Mouse (Mus musculus) erythroblast, embryonic 14.5 days (primary cell): ENCODE data around the gene Wasf3. TPM values are rescaled to one million over a fixed set of nuclear protein-coding genes. Genes with fewer than 3 reads are reported as not detected.
"Not testable (repeated sequence)": the region's sequence is repeated elsewhere in the genome, so short reads cannot be mapped to it uniquely, and the experiment has no call there.

Experiments used
- H3K27me3 ChIP-seq: 2 replicates; pipeline ENCODE4 v1.6.1; 2012; ENCODE audit warnings: inconsistent platforms; ENCODE audit not compliant: control insufficient read depth
- H3K36me3 ChIP-seq: 2 replicates; pipeline ENCODE4 v1.6.1; 2012; ENCODE audit warnings: mild to moderate bottlenecking, inconsistent platforms; ENCODE audit not compliant: control insufficient read depth
- H3K4me1 ChIP-seq: 2 replicates; pipeline ENCODE4 v1.6.1; 2012; ENCODE audit warnings: inconsistent platforms; ENCODE audit not compliant: control insufficient read depth
- H3K4me3 ChIP-seq: replicated peaks from 2 replicates; pipeline ENCODE3; 2012; ENCODE audit warnings: moderate library complexity, mild to moderate bottlenecking, inconsistent platforms
- H3K9me3 ChIP-seq: 2 replicates; pipeline ENCODE4 v1.6.1; 2012; ENCODE audit warnings: low read length, inconsistent platforms, mixed read lengths; ENCODE audit not compliant: control insufficient read depth
- GATA1 ChIP-seq: IDR thresholded peaks from 2 replicates; pipeline ENCODE4 v1.6.1; 2012; ENCODE audit warnings: low read length, inconsistent platforms, mixed read lengths
- TAL1 ChIP-seq: IDR thresholded peaks from 3 replicates; pipeline ENCODE4 v1.6.1; 2012; ENCODE audit warnings: low read length, inconsistent platforms, mixed read lengths
- polyA plus RNA-seq: library from polyadenylated mRNA; stranded (reverse); fragments of >175 nt; gene quantifications from 2 replicates; pipeline ENCODE4 v1.2.3, GENCODE M21; 2012

The Wasf3 gene
- polyA plus RNA-seq, 1 experiment = not detected

- H3K27me3 ChIP-seq = peaks cover 40% of the 10 kb centered on the region
- no peak for TF ChIP-seq TAL1
- no peak for TF ChIP-seq GATA1
- H3K36me3 ChIP-seq = no peaks in the 10 kb centered on the region
- peaks cover 21% of the 10 kb centered on the region for H3K9me3 ChIP-seq
- peaks cover 5% of the 10 kb centered on the region for H3K4me1 ChIP-seq
- H3K4me3 ChIP-seq = no peak overlapping the region
Observed at GRCm38 (mm10) chr5:146386906-146387305, 2.1 kb downstream of the Wasf3 start.

DNA sequence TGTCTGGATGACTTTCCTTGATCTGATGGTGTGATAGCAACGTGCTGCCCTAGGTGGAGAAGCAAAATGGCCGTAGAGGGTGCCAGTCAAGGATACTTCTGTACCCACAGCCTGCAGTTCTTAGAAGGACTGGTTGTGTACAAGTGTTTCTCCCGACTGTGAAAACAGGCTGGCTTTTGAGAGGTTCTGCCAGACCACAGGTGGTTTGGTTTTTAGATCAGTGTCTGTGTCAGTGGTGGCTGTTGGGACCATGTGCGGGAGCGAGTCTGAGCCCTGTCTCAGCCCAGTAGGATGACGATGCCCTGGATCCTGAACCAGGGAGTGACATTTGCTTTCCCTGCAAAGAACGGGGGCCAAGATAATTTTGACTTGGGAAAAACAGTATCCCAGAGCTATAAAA is 9.8 kb downstream of the Wasf3 start:
- Histone ChIP-seq H3K4me3 (no peak overlapping the region), H3K27me3 (no peaks in the 10 kb centered on the region), H3K9me3 (peaks cover 22% of the 10 kb centered on the region; the same call in 1 of the 2 replicates), H3K36me3 (no peaks in the 10 kb centered on the region), H3K4me1 (no peaks in the 10 kb centered on the region)
- TF ChIP-seq TAL1 (no peak), GATA1 (no peak)

DNA sequence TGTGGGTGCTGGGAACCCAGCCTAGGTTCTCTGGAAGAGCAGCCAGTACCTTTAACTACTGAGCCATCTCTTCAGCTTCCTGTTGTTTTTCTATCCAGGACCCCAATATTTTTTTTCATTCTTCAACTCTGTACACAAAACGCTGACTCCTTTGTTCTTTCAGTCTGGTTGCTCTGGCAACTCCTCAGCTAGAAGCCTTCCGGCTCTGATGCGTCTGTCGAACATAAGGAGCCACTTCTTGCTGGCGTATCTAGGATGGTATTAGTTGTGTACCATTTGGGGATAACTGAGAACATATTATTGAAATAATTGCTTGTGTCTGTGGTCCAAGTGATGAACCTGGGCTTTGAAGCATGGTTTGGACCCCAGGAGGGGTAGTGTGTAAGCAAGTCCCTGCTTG is 12.5 kb downstream of the Wasf3 start:
- no peak overlapping the region for H3K4me3 ChIP-seq
- H3K9me3 ChIP-seq = peaks cover 20% of the 10 kb centered on the region; the same call in 1 of the 2 replicates
- TF ChIP-seq TAL1 = no peak
- no peak for TF ChIP-seq GATA1
- H3K4me1 ChIP-seq = no peaks in the 10 kb centered on the region
- no peaks in the 10 kb centered on the region for H3K27me3 ChIP-seq
- H3K36me3 ChIP-seq = no peaks in the 10 kb centered on the region

DNA sequence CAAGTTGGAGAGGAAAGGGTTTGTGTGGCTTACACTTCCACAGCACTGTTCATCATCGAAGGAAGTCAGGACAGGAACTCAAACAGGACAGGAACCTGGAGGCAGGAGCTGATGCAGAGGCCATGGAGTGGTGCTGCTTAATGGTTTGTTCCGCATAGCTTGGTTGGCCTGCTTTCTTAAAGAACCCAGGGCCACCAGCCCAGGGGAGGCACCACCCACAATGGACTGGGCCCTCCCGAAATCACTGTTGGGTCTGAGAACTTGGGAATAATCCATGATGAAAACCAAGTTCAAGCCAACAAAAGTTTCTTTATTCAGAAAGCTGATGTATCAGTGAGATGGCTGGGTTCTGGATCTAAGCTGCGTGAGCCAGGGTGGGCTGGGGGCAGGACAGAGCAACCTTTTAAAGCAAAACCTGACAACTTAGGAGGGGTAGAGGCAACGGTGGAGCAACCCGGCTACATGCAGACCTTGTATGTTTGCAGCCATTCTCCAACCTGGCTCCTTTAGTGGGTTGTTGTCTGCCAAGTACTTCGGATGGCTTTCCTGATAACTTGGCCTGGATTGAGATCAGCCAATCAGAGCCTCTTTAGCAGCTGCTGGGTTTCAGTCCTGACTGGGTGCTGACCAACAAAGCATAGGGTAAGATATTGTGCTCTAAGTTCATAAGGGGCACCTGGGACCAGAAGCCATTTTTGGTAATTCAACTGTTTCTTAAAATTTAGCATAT is 13.8 kb downstream of the Wasf3 start:
- TF ChIP-seq TAL1 = no peak
- no peak for TF ChIP-seq GATA1
- Histone ChIP-seq H3K4me3 (no peak overlapping the region), H3K9me3 (peaks cover 15% of the 10 kb centered on the region; the same call in 1 of the 2 replicates), H3K4me1 (no peaks in the 10 kb centered on the region), H3K27me3 (no peaks in the 10 kb centered on the region), H3K36me3 (no peaks in the 10 kb centered on the region)

DNA sequence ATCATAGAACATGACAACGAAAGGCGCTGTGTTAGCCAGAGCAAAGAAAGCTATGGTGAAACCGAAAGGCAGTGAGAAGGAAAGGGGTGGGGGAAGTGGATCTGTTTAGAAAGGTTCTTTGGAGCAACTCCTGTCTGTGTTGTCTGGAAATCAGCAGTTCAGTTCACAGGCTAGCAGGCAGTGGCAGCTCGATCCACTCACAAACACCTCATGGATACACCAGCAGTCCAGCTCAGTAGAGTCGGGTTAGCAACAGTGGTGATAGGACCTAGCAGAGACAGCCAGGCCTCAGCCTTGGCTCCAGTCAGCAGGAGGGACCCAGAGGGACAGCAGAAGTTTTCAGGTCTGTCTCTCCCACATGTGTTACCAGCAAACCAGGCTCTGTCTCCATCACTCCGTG is 16.2 kb downstream of the Wasf3 start:
- H3K9me3 ChIP-seq = peaks cover 12% of the 10 kb centered on the region
- H3K4me3 ChIP-seq, H3K27me3 ChIP-seq, H3K4me1 ChIP-seq, H3K36me3 ChIP-seq: not testable (repeated sequence)

DNA sequence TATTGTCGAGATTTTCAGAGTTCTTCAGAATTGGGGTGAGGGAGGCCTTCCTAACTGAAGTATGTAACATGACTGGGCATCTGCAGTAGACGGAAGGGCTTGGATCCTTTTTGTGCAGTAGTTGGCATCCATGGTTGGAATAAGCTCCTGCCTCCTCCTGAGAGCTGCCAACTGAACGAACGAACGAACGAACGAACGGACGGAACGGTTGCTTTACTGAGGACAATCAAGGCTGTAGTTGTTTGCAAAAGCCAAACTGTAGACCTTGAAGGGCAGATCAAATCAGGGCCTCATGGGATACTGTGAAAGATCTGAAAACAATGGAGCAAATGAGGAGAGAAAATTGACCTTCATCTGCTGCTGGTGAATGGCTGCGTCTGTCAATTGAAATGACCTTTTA is 17.5 kb downstream of the Wasf3 start:
- no peaks in the 10 kb centered on the region for H3K4me1 ChIP-seq
- H3K9me3 ChIP-seq = peaks cover 12% of the 10 kb centered on the region
- H3K36me3 ChIP-seq = no peaks in the 10 kb centered on the region
- H3K4me3 ChIP-seq = no peak overlapping the region
- no peaks in the 10 kb centered on the region for H3K27me3 ChIP-seq
- TF ChIP-seq TAL1 (no peak), GATA1 (no peak)

- H3K36me3 ChIP-seq = no peaks in the 10 kb centered on the region
- TF ChIP-seq TAL1 = no peak
- TF ChIP-seq GATA1 = no peak
Observed at GRCm38 (mm10) chr5:146403923-146404322, 19.1 kb downstream of the Wasf3 start.

GRCm38 (mm10) chr5:146406133-146406532 is 21.3 kb downstream of the Wasf3 start:
- peaks cover 10% of the 10 kb centered on the region for H3K9me3 ChIP-seq
- TF ChIP-seq TAL1 = no peak
- no peak for TF ChIP-seq GATA1

More at GRCm38 (mm10) chr5:146403923-146404322, 19.1 kb downstream of the Wasf3 start:
- Histone ChIP-seq H3K4me1 (no peaks in the 10 kb centered on the region), H3K9me3 (peaks cover 14% of the 10 kb centered on the region), H3K4me3 (no peak overlapping the region), H3K27me3 (no peaks in the 10 kb centered on the region)

GRCm38 (mm10) chr5:146407791-146408190 is 23.0 kb downstream of the Wasf3 start:
- Histone ChIP-seq H3K36me3 (no peaks in the 10 kb centered on the region), H3K4me1 (no peaks in the 10 kb centered on the region), H3K27me3 (no peaks in the 10 kb centered on the region), H3K4me3 (no peak overlapping the region), H3K9me3 (peaks cover 10% of the 10 kb centered on the region)
- no peak for TF ChIP-seq GATA1
- TF ChIP-seq TAL1 = no peak

More at GRCm38 (mm10) chr5:146406133-146406532, 21.3 kb downstream of the Wasf3 start:
- Histone ChIP-seq H3K27me3 (no peaks in the 10 kb centered on the region), H3K4me3 (no peak overlapping the region), H3K36me3 (no peaks in the 10 kb centered on the region), H3K4me1 (no peaks in the 10 kb centered on the region)

GRCm38 (mm10) chr5:146408604-146409003 is 23.8 kb downstream of the Wasf3 start:
- Histone ChIP-seq H3K36me3 (no peaks in the 10 kb centered on the region), H3K4me3 (no peak overlapping the region), H3K9me3 (peaks cover 10% of the 10 kb centered on the region), H3K27me3 (no peaks in the 10 kb centered on the region), H3K4me1 (no peaks in the 10 kb centered on the region)
- TF ChIP-seq TAL1 (no peak), GATA1 (no peak)
